Comparison of ENCODE assay signal across 26 mouse cellular contexts in genomic region chr1:187135887-187136286, GRCm38 (mm10).
DNase-seq lines count a peak whose midpoint lies in the region; ATAC-seq and TF ChIP-seq lines count a peak whose summit lies in the region.
"Had no signal": no experiment of that assay in that cellular context is flagged by ENCODE, and none has a peak within 500 bp of the region (broad histone marks: within the 10 kb centered on the region; RNA-seq: fewer than 3 reads in every experiment).

No protein-coding gene starts in this region.

- H3K4me3 ChIP-seq in embryonic facial prominence, embryonic 11.5 days (ENCODE audit: low read depth, low read length) = no peak overlapping the region
- H3K4me3 ChIP-seq in embryonic facial prominence, embryonic 10.5 days = no peak overlapping the region
- no peak overlapping the region for H3K4me3 ChIP-seq in midbrain, embryonic 12.5 days
- H3K4me3 ChIP-seq in midbrain, embryonic 10.5 days = no peak overlapping the region
- no peak overlapping the region for H3K4me3 ChIP-seq in embryonic facial prominence, embryonic 12.5 days
- H3K4me3 ChIP-seq in forebrain, postnatal 0 days (ENCODE audit: low read depth, low read length) = no peak overlapping the region
- H3K4me3 ChIP-seq: embryonic facial prominence, embryonic 13.5 days; erythroblast, embryonic 14.5 days; forebrain, embryonic 13.5 days; heart, embryonic 12.5 days; heart, embryonic 15.5 days; hindbrain, embryonic 15.5 days had no signal

- no peak overlapping the region for H3K27ac ChIP-seq in embryonic facial prominence, embryonic 11.5 days (replicated peaks; ENCODE audit: low read depth, low read length)
- H3K27ac ChIP-seq in embryonic facial prominence, embryonic 10.5 days (replicated peaks) = no peak overlapping the region
- H3K27ac ChIP-seq in midbrain, embryonic 12.5 days (replicated peaks) = no peak overlapping the region
- H3K27ac ChIP-seq in midbrain, embryonic 10.5 days (replicated peaks) = no peak overlapping the region
- H3K27ac ChIP-seq in embryonic facial prominence, embryonic 12.5 days = no peak overlapping the region
- no peak overlapping the region for H3K27ac ChIP-seq in forebrain, postnatal 0 days (ENCODE audit: low read depth, low read length)
- H3K27ac ChIP-seq: embryonic facial prominence, embryonic 13.5 days; forebrain, embryonic 13.5 days; heart, embryonic 15.5 days; hindbrain, embryonic 15.5 days had no signal

- no peak for TF ChIP-seq CTCF in forebrain, postnatal 0 days (IDR thresholded peaks at IDR 0.05; ENCODE audit: low read depth)

- H3K9ac ChIP-seq in embryonic facial prominence, embryonic 11.5 days (replicated peaks; ENCODE audit: low read length) = no peak overlapping the region
- H3K9ac ChIP-seq in midbrain, embryonic 12.5 days (replicated peaks) = no peak overlapping the region
- no peak overlapping the region for H3K9ac ChIP-seq in embryonic facial prominence, embryonic 12.5 days
- H3K9ac ChIP-seq in forebrain, postnatal 0 days = no peak overlapping the region
- H3K9ac ChIP-seq: embryonic facial prominence, embryonic 13.5 days; forebrain, embryonic 13.5 days; heart, embryonic 12.5 days; heart, embryonic 15.5 days; hindbrain, embryonic 15.5 days had no signal

- WGBS in embryonic facial prominence, embryonic 11.5 days = 77% methylated on average over 6 of the region's 6 CpGs
- WGBS in embryonic facial prominence, embryonic 10.5 days = 81% methylated on average over 6 of the region's 6 CpGs
- WGBS in midbrain, embryonic 12.5 days = 83% methylated on average over 6 of the region's 6 CpGs
- WGBS in midbrain, embryonic 10.5 days = 88% methylated on average over 6 of the region's 6 CpGs
- whole genome bisulfite sequencing in embryonic facial prominence, embryonic 12.5 days = 81% methylated on average over 6 of the region's 6 CpGs
- WGBS in forebrain, postnatal 0 days = 86% methylated on average over 6 of the region's 6 CpGs

- H3K27me3 ChIP-seq in embryonic facial prominence, embryonic 11.5 days (ENCODE audit: control insufficient read depth, insufficient read depth, low read length) = no peaks in the 10 kb centered on the region
- no peaks in the 10 kb centered on the region for H3K27me3 ChIP-seq in embryonic facial prominence, embryonic 10.5 days (replicated peaks; ENCODE audit: low read depth, poor library complexity, severe bottlenecking)
- no peaks in the 10 kb centered on the region; the same call in 1 of the 2 replicates for H3K27me3 ChIP-seq in midbrain, embryonic 12.5 days
- no peaks in the 10 kb centered on the region for H3K27me3 ChIP-seq in midbrain, embryonic 10.5 days (ENCODE audit: low read depth, poor library complexity, severe bottlenecking)
- no peaks in the 10 kb centered on the region for H3K27me3 ChIP-seq in embryonic facial prominence, embryonic 12.5 days
- H3K27me3 ChIP-seq in forebrain, postnatal 0 days (ENCODE audit: insufficient read depth, low read length) = no peaks in the 10 kb centered on the region
- H3K27me3 ChIP-seq: embryonic facial prominence, embryonic 13.5 days; forebrain, embryonic 13.5 days; heart, embryonic 12.5 days; hindbrain, embryonic 15.5 days had no signal

- no peaks in the 10 kb centered on the region for H3K36me3 ChIP-seq in embryonic facial prominence, embryonic 11.5 days (replicated peaks; ENCODE audit: control insufficient read depth, insufficient read depth, low read depth, low read length)
- H3K36me3 ChIP-seq in embryonic facial prominence, embryonic 10.5 days (replicated peaks) = no peaks in the 10 kb centered on the region
- H3K36me3 ChIP-seq in midbrain, embryonic 12.5 days = no peaks in the 10 kb centered on the region
- no peaks in the 10 kb centered on the region for H3K36me3 ChIP-seq in midbrain, embryonic 10.5 days
- H3K36me3 ChIP-seq in embryonic facial prominence, embryonic 12.5 days = no peaks in the 10 kb centered on the region
- H3K36me3 ChIP-seq in forebrain, postnatal 0 days (ENCODE audit: insufficient read depth) = no peaks in the 10 kb centered on the region
- H3K36me3 ChIP-seq: embryonic facial prominence, embryonic 13.5 days; heart, embryonic 12.5 days; heart, embryonic 15.5 days; hindbrain, embryonic 15.5 days had no signal

- no peaks in the 10 kb centered on the region for H3K4me1 ChIP-seq in embryonic facial prominence, embryonic 11.5 days (ENCODE audit: control insufficient read depth, insufficient read depth, low read length)
- H3K4me1 ChIP-seq in embryonic facial prominence, embryonic 10.5 days = no peaks in the 10 kb centered on the region
- no peaks in the 10 kb centered on the region for H3K4me1 ChIP-seq in midbrain, embryonic 12.5 days
- peaks cover 10% of the 10 kb centered on the region for H3K4me1 ChIP-seq in midbrain, embryonic 10.5 days
- no peaks in the 10 kb centered on the region for H3K4me1 ChIP-seq in embryonic facial prominence, embryonic 12.5 days
- no peaks in the 10 kb centered on the region for H3K4me1 ChIP-seq in forebrain, postnatal 0 days (ENCODE audit: insufficient read depth)
- H3K4me1 ChIP-seq: embryonic facial prominence, embryonic 13.5 days; forebrain, embryonic 13.5 days; hindbrain, embryonic 15.5 days had no signal

- ATAC-seq in embryonic facial prominence, embryonic 11.5 days (replicated peaks; ENCODE audit: insufficient number of reproducible peaks, low FRiP score, low TSS enrichment, low read depth) = peak; percentile 52; the same call in 1 of the 2 replicates
- ATAC-seq in midbrain, embryonic 12.5 days (ENCODE audit: low FRiP score, low read depth) = peak; percentile 38; the same call in 1 of the 2 replicates
- 0 out of 2 replicates have a peak, but pooled peaks have one; percentile 22 for ATAC-seq in embryonic facial prominence, embryonic 12.5 days (ENCODE audit: insufficient number of reproducible peaks, insufficient read depth, low FRiP score, low TSS enrichment)
- ATAC-seq in forebrain, postnatal 0 days = no peak
- ATAC-seq: forebrain, embryonic 13.5 days; forebrain, embryonic 16.5 days had no signal

- H3K9me3 ChIP-seq in embryonic facial prominence, embryonic 11.5 days (replicated peaks; ENCODE audit: control insufficient read depth, low read length) = no peaks in the 10 kb centered on the region
- no peaks in the 10 kb centered on the region for H3K9me3 ChIP-seq in embryonic facial prominence, embryonic 10.5 days
- no peaks in the 10 kb centered on the region for H3K9me3 ChIP-seq in midbrain, embryonic 12.5 days
- no peaks in the 10 kb centered on the region for H3K9me3 ChIP-seq in midbrain, embryonic 10.5 days (replicated peaks)
- no peaks in the 10 kb centered on the region for H3K9me3 ChIP-seq in embryonic facial prominence, embryonic 12.5 days
- no peaks in the 10 kb centered on the region for H3K9me3 ChIP-seq in forebrain, postnatal 0 days (ENCODE audit: low read length)
- H3K9me3 ChIP-seq: embryonic facial prominence, embryonic 13.5 days; forebrain, embryonic 13.5 days; heart, embryonic 12.5 days; heart, embryonic 15.5 days; hindbrain, embryonic 15.5 days had no signal

- DNase-seq in embryonic facial prominence, embryonic 11.5 days (ENCODE audit: low spot score) = no peak
- no peak for DNase-seq in embryonic facial prominence, embryonic 10.5 days (ENCODE audit: low spot score)
- no peak for DNase-seq in midbrain, embryonic 10.5 days (ENCODE audit: low spot score)
- no peak for DNase-seq in right cerebral cortex, postnatal 25 days
- no peak for DNase-seq in forebrain, postnatal 0 days
- DNase-seq: adrenal gland, adult 2 months; adrenal gland, postnatal 14 days; B cell, adult 2 months; cerebellum, adult 11 months; cerebellum, adult 2 months; cerebellum, adult 9-11 months; cerebellum, postnatal 25 days; embryo, embryonic 11 days; gastrocnemius, postnatal 25 days; heart, adult 18-20 months; heart, postnatal 10 days; heart, postnatal 36 days had no signal

- no peak overlapping the region for H3K4me2 ChIP-seq in embryonic facial prominence, embryonic 11.5 days (ENCODE audit: low read depth, low read length)
- H3K4me2 ChIP-seq in midbrain, embryonic 12.5 days (replicated peaks) = no peak overlapping the region
- H3K4me2 ChIP-seq in embryonic facial prominence, embryonic 12.5 days (replicated peaks) = no peak overlapping the region
- H3K4me2 ChIP-seq in forebrain, postnatal 0 days (ENCODE audit: low read depth) = no peak overlapping the region
- H3K4me2 ChIP-seq: embryonic facial prominence, embryonic 13.5 days; forebrain, embryonic 13.5 days; heart, embryonic 12.5 days; heart, embryonic 15.5 days; hindbrain, embryonic 15.5 days had no signal
